Mouse (Mus musculus) ES-Bruce4 (cell line): ENCODE data around the gene Prap1. TPM values are rescaled to one million over a fixed set of nuclear protein-coding genes. Genes with fewer than 3 reads are reported as not detected.
A peak's percentile ranks its signal among the peaks of the same experiment; 100 is the strongest.

Experiments
- H3K27ac ChIP-seq: 2 replicates; pipeline ENCODE4 v1.5.1; 2012; ENCODE audit warnings: low read length, inconsistent platforms; ENCODE audit not compliant: insufficient read depth
- H3K27me3 ChIP-seq: 2 replicates; pipeline ENCODE4 v1.6.1; 2012; ENCODE audit warnings: mild to moderate bottlenecking, low read length, inconsistent platforms; ENCODE audit not compliant: control insufficient read depth, poor library complexity, insufficient read depth, severe bottlenecking
- H3K36me3 ChIP-seq: 2 replicates; pipeline ENCODE4 v1.6.1; 2012; ENCODE audit warnings: inconsistent platforms, mild to moderate bottlenecking, low read length, moderate library complexity; ENCODE audit not compliant: control insufficient read depth, poor library complexity, insufficient read depth, severe bottlenecking
- H3K4me1 ChIP-seq: one replicate; pipeline ENCODE4 v1.8.1; 2011; ENCODE audit warnings: low read length; ENCODE audit not compliant: control insufficient read depth, insufficient read depth
- H3K4me3 ChIP-seq: 2 replicates; pipeline ENCODE4 v1.5.1; 2011; ENCODE audit warnings: low read depth, mild to moderate bottlenecking, low read length
- H3K9ac ChIP-seq: 2 replicates; pipeline ENCODE4 v1.6.1; 2012; ENCODE audit warnings: low read depth, mild to moderate bottlenecking, inconsistent platforms; ENCODE audit not compliant: poor library complexity, severe bottlenecking
- H3K9me3 ChIP-seq: replicated peaks from 2 replicates; pipeline ENCODE4 v1.6.1; 2012; ENCODE audit warnings: mild to moderate bottlenecking, low read length, inconsistent platforms; ENCODE audit not compliant: control insufficient read depth, poor library complexity, insufficient read depth, severe bottlenecking
- CTCF ChIP-seq: IDR thresholded peaks from one replicate; pipeline ENCODE4 v1.8.1; 2011; ENCODE audit warnings: low read depth, low read length
- EP300 ChIP-seq: IDR thresholded peaks from 2 replicates; pipeline ENCODE4 v1.6.1; 2011; ENCODE audit warnings: low read depth, low read length; ENCODE audit not compliant: insufficient read depth
- POLR2A ChIP-seq: IDR thresholded peaks from one replicate; pipeline ENCODE4 v1.8.1; 2011; ENCODE audit warnings: low read length; ENCODE audit not compliant: insufficient read depth
- polyA plus RNA-seq: library from polyadenylated mRNA; stranded (reverse); fragments of >200 nt; gene quantifications from 2 replicates; pipeline ENCODE4 v1.2.4, GENCODE M21; 2011; ENCODE audit warnings: low read depth; ENCODE audit not compliant: missing spikeins, insufficient read depth, insufficient read length

Gene Prap1
- polyA plus RNA-seq, 1 experiment = not detected

- H3K27me3 ChIP-seq = no peaks in the 10 kb centered on the region
- TF ChIP-seq CTCF (peak; percentile 71), POLR2A (no peak)
- H3K27ac ChIP-seq = no peak overlapping the region
Observed at GRCm38 (mm10) chr7:140078711-140079110, 14.5 kb upstream of the Prap1 start.

DNA sequence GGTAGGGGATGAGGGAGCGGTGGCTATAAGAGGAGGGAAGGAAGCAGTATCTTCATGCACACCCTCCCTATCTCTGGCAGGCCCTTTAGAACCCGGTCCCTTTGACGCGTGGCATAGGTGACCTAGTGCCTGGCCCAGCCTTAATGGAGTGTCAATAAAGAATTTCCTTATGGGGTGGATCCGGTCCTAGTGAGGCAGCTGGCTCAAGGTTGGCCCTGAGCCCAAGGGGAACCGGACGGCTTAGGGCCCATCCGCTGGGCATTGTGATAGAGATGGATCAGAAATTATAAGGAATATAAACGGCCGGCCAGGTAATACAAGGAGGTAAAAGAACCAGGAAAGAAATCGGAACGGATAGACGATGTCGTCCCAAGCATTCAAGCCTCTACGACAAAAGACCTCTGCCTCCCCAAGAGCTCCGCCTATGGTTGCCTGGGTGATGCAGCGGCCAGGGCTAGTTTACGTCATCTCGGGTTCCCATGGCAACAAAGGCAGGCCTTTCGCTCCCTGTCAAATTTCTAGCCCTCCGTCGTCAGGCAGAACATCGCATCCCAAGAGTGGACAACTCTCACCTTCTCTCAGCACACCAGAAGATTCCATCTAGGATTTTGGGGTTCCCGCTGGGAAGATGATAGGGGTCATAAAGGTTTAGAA, 12.6 kb upstream of the Prap1 start:
- Histone ChIP-seq H3K9ac (no peak overlapping the region), H3K9me3 (no peaks in the 10 kb centered on the region), H3K4me3 (no peak overlapping the region), H3K27me3 (no peaks in the 10 kb centered on the region), H3K27ac (no peak overlapping the region), H3K4me1 (no peaks in the 10 kb centered on the region), H3K36me3 (no peaks in the 10 kb centered on the region)
- TF ChIP-seq EP300 = no peak
- TF ChIP-seq CTCF = no peak
- no peak for TF ChIP-seq POLR2A

More at GRCm38 (mm10) chr7:140078711-140079110, 14.5 kb upstream of the Prap1 start:
- no peaks in the 10 kb centered on the region for H3K4me1 ChIP-seq
- H3K9ac ChIP-seq = no peak overlapping the region
- H3K36me3 ChIP-seq = no peaks in the 10 kb centered on the region
- no peak overlapping the region for H3K4me3 ChIP-seq
- no peaks in the 10 kb centered on the region for H3K9me3 ChIP-seq

GRCm38 (mm10) chr7:140081408-140082241, 11.6 kb upstream of the Prap1 start:
- Histone ChIP-seq H3K4me1 (no peaks in the 10 kb centered on the region), H3K9me3 (no peaks in the 10 kb centered on the region), H3K4me3 (no peak overlapping the region), H3K27ac (no peak overlapping the region), H3K27me3 (no peaks in the 10 kb centered on the region), H3K9ac (no peak overlapping the region), H3K36me3 (no peaks in the 10 kb centered on the region)
- TF ChIP-seq CTCF (no peak), POLR2A (no peak), EP300 (no peak)

GRCm38 (mm10) chr7:140082242-140082678, 10.9 kb upstream of the Prap1 start, which contains the start of gene Caly:
Caly (minus strand) TSS chr7:140082548.
- no peaks in the 10 kb centered on the region for H3K4me1 ChIP-seq
- no peaks in the 10 kb centered on the region for H3K27me3 ChIP-seq
- no peak within 1 kb of the TSS for H3K27ac ChIP-seq
- no peak within 1 kb of the TSS for H3K4me3 ChIP-seq
- no peak within 1 kb of the TSS for H3K9ac ChIP-seq
- no peaks in the 10 kb centered on the region for H3K36me3 ChIP-seq
- TF ChIP-seq EP300 (no peak), CTCF (peak; percentile 41)
- no peaks in the 10 kb centered on the region for H3K9me3 ChIP-seq

DNA sequence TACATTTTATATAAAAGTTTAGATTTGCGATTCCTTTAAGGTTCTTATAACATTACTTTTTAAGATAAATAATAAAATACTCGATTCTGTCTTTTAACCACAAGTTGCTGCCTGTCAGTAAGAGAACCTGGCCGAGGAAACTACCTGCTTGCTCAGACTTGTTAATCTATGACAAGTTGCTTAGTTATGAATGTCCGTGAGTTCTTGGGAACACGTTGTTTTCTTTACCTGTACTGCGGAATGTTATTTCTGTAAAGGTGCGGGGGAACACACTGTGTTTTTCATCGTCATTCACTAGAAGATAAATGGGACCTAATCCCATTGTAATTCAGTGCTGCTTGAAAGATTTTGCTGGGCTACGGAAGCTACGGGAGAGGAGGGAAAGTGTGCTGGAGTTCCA, 2.6 kb upstream of the Prap1 start:
- Histone ChIP-seq H3K9me3 (no peaks in the 10 kb centered on the region), H3K36me3 (no peaks in the 10 kb centered on the region), H3K9ac (no peak overlapping the region), H3K27me3 (no peaks in the 10 kb centered on the region), H3K4me1 (no peaks in the 10 kb centered on the region), H3K27ac (no peak overlapping the region), H3K4me3 (no peak overlapping the region)
- no peak for TF ChIP-seq CTCF
- no peak for TF ChIP-seq EP300
- no peak for TF ChIP-seq POLR2A

DNA sequence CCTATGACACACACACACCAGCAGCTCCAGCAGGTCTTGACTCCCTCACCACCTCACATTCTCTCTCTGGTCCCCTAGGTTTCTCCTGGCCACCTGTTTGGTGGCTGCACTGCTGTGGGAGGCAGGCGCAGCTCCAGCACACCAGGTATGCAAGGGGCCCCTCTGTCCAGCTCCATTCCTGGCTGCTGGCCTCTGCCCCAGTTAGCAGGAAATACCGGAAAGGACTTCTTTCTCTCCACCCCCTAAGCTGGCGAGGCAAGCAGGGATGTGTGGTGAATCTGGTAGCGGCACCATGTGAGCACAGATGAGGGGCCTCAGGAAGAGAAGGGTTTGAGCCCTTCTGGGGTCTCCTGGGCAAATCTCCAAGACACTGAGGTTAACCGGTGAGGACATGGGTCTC, 1.8 kb downstream of the Prap1 start:
- H3K27ac ChIP-seq = no peak overlapping the region
- TF ChIP-seq EP300 (no peak), CTCF (no peak), POLR2A (no peak)
- H3K27me3 ChIP-seq = no peaks in the 10 kb centered on the region
- H3K9me3 ChIP-seq = no peaks in the 10 kb centered on the region
- H3K4me1 ChIP-seq = no peaks in the 10 kb centered on the region
- H3K36me3 ChIP-seq = no peaks in the 10 kb centered on the region
- no peak overlapping the region for H3K4me3 ChIP-seq
- no peak overlapping the region for H3K9ac ChIP-seq
